Mouse (Mus musculus): ENCODE results near the gene Tmem87a. TPM values are rescaled to one million over a fixed set of nuclear protein-coding genes. Genes with fewer than 3 reads are reported as not detected.

The Tmem87a gene
- polyA plus RNA-seq, 1 experiment from 2014 or later, result 9.2 TPM

DNA sequence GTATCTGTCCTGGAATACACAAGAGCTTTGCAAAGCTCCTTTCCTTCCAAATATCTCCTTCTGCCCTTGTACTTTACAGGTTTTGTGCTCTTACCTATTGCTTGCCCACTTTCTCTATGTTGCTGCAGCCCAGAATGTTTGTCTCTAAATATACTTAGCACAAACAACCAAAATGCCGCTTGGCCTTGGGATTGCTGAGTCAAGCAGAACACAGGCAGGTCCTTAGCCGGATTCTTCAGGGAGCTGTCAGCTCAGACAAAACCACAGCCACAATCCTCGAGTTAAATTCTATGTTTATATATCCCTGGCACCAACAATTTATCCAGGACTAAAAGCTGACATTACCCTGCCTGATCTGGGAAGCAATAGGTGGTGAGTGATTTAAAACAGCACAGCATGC lies 14.5 kb downstream of the Tmem87a start:
- H3K4me1 ChIP-seq (replicated peaks; ENCODE audit: control insufficient read depth, insufficient read depth, low read length), result no peaks in the 10 kb centered on the region
- H3K27me3 ChIP-seq (replicated peaks; ENCODE audit: control insufficient read depth, insufficient read depth, low read length), result no peaks in the 10 kb centered on the region
- 82% methylated on average over 3 of the region's 3 CpGs for WGBS
- no peaks in the 10 kb centered on the region for H3K9me3 ChIP-seq (ENCODE audit: control insufficient read depth, low read length)
- H3K9ac ChIP-seq (ENCODE audit: low read depth, low read length), result no peak overlapping the region
- peaks cover 19% of the 10 kb centered on the region; the same call in 1 of the 2 replicates for H3K36me3 ChIP-seq (ENCODE audit: control insufficient read depth, insufficient read depth, low read length)
- no peak overlapping the region for H3K27ac ChIP-seq (ENCODE audit: low read depth, low read length)
- no peak overlapping the region for H3K4me3 ChIP-seq (ENCODE audit: low read depth, low read length)
- DNase-seq (ENCODE audit: low spot score) (no peak), ATAC-seq (replicated peaks; ENCODE audit: low FRiP score) (no peak)
- H3K4me2 ChIP-seq, result no peak overlapping the region

DNA sequence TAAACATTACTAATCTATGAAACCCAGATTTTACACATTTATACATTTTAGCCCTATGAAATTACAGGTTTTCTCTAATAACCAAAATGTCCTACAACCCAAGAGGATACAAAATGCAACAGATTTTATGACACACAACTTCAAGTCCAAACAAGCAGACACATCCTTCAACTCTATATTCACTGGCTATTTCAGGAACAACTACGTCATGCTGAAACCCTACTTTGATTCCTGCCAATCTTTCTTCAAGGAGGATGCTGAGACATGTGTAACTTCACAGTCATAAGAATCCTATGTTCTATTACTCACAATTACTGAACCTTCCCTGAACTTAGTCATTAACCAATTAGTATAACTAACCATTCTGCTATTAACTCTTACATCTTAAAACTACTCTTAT lies 16.6 kb downstream of the Tmem87a start:
- peaks cover 19% of the 10 kb centered on the region; the same call in 1 of the 2 replicates for H3K36me3 ChIP-seq (ENCODE audit: control insufficient read depth, insufficient read depth, low read length)
- ATAC-seq (replicated peaks; ENCODE audit: low FRiP score), result no peak
- 94% methylated on average over 1 of the region's 1 CpGs for WGBS

DNA sequence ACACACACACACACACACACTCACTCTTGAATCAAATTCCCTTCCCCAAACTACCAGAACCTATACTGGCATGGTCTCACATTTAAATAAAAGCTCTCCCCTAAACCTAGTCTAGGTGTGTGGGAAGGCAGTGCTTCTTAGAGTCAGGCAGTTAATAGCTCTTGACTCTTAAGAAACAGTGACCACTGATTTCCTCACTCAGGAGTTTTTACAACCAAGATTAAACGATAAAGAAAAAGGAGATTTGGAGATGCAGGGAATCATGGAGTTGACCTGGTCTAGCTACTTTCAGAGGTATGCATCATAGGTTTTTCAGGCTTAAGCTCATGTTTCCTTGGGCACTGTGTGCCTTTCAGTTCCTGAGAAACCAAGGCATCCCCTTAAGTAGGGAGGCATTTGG lies 17.6 kb downstream of the Tmem87a start:
- Histone ChIP-seq H3K36me3 (ENCODE audit: control insufficient read depth, insufficient read depth, low read length) (peaks cover 21% of the 10 kb centered on the region; the same call in 1 of the 2 replicates), H3K9ac (ENCODE audit: low read depth, low read length) (no peak overlapping the region), H3K4me3 (ENCODE audit: low read depth, low read length) (no peak overlapping the region), H3K4me2 (no peak overlapping the region), H3K9me3 (ENCODE audit: control insufficient read depth, low read length) (no peaks in the 10 kb centered on the region), H3K4me1 (replicated peaks; ENCODE audit: control insufficient read depth, insufficient read depth, low read length) (no peaks in the 10 kb centered on the region), H3K27me3 (replicated peaks; ENCODE audit: control insufficient read depth, insufficient read depth, low read length) (no peaks in the 10 kb centered on the region), H3K27ac (ENCODE audit: low read depth, low read length) (no peak overlapping the region)
- ATAC-seq (replicated peaks; ENCODE audit: low FRiP score), result no peak
- DNase-seq (ENCODE audit: low spot score), result no peak
- 91% methylated on average over 1 of the region's 1 CpGs for WGBS

More for the DNA sequence above, 16.6 kb downstream of the Tmem87a start:
- Histone ChIP-seq H3K9me3 (ENCODE audit: control insufficient read depth, low read length) (no peaks in the 10 kb centered on the region), H3K9ac (ENCODE audit: low read depth, low read length) (no peak overlapping the region), H3K4me1 (replicated peaks; ENCODE audit: control insufficient read depth, insufficient read depth, low read length) (no peaks in the 10 kb centered on the region), H3K4me3 (ENCODE audit: low read depth, low read length) (no peak overlapping the region), H3K27me3 (replicated peaks; ENCODE audit: control insufficient read depth, insufficient read depth, low read length) (no peaks in the 10 kb centered on the region), H3K27ac (ENCODE audit: low read depth, low read length) (no peak overlapping the region), H3K4me2 (no peak overlapping the region)
- DNase-seq (ENCODE audit: low spot score), result no peak

DNA sequence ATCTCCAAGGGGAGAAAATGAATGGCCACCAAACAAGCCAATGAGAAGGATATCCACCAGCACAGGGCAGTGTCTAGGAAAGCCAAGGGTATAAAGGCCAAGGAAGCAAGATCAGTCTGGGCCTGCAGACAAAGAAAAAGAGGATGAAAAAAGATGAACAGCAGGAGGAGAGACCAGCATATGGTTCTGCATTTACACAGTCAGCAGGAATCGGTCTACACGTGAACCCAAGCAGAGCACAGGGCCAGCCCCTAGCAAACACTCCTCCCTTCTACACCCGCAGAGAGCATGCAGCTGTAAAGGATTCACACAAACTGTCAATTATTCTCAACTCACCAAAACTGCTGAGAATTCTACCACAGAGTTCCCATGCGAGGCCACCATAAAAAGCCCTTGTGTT lies 30.1 kb downstream of the Tmem87a start:
- no peaks in the 10 kb centered on the region for H3K4me1 ChIP-seq (replicated peaks; ENCODE audit: control insufficient read depth, insufficient read depth, low read length)
- H3K9me3 ChIP-seq (ENCODE audit: control insufficient read depth, low read length), result no peaks in the 10 kb centered on the region
- ATAC-seq (replicated peaks; ENCODE audit: low FRiP score) (no peak), DNase-seq (ENCODE audit: low spot score) (no peak)
- 90% methylated on average over 4 of the region's 4 CpGs for WGBS
- H3K36me3 ChIP-seq (ENCODE audit: control insufficient read depth, insufficient read depth, low read length), result peaks cover 25% of the 10 kb centered on the region
- H3K9ac ChIP-seq (ENCODE audit: low read depth, low read length), result no peak overlapping the region
- no peak overlapping the region for H3K4me2 ChIP-seq
- H3K27ac ChIP-seq (ENCODE audit: low read depth, low read length), result no peak overlapping the region
- H3K4me3 ChIP-seq (ENCODE audit: low read depth, low read length), result no peak overlapping the region
- no peaks in the 10 kb centered on the region for H3K27me3 ChIP-seq (replicated peaks; ENCODE audit: control insufficient read depth, insufficient read depth, low read length)

DNA sequence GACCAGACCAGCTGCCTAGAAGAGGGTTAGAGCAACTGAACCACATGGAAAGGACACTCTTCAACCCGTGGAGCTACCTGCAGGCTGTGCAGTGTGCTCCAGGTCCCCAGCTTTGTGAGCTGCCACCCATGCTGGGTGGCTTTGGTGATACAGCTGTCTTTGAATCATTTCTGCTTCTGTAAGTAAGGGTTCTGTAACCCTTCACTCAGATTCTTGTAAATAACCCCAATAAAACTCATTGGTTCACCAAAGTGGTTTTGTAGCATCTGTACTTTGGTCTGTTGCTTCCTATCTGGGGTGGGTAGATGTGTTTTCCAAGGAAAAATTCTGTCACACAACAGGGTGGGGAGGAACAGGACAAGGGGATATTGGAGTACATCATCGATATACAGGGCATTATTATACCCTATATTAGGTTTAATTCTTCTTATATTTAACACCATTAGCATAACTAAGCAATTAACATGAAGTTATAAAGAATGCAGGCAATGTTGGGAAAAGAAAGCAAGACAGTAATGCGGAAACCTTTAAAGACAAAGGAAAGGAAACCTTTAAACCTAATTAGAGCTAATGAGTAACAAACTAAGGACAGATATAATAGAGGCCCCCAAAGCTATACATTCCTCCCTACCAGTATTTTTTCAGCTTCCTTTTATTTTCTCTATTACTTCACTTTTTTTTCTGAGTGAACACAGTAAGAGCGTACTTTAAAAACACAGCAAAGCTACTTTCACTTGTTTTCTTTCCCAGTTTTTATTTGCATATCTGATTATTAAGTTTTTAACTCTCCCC lies 36.3 kb downstream of the Tmem87a start:
- H3K9ac ChIP-seq (ENCODE audit: low read depth, low read length), result no peak overlapping the region
- H3K4me1 ChIP-seq (replicated peaks; ENCODE audit: control insufficient read depth, insufficient read depth, low read length), result no peaks in the 10 kb centered on the region
- peaks cover 36% of the 10 kb centered on the region for H3K36me3 ChIP-seq (ENCODE audit: control insufficient read depth, insufficient read depth, low read length)
- WGBS, result 91% methylated on average over 4 of the region's 4 CpGs
- no peak overlapping the region for H3K4me2 ChIP-seq
- no peaks in the 10 kb centered on the region for H3K9me3 ChIP-seq (ENCODE audit: control insufficient read depth, low read length)
- H3K27ac ChIP-seq (ENCODE audit: low read depth, low read length), result no peak overlapping the region
- no peak for DNase-seq (ENCODE audit: low spot score)
- no peak overlapping the region for H3K4me3 ChIP-seq (ENCODE audit: low read depth, low read length)
- ATAC-seq (replicated peaks; ENCODE audit: low FRiP score), result no peak
- no peaks in the 10 kb centered on the region for H3K27me3 ChIP-seq (replicated peaks; ENCODE audit: control insufficient read depth, insufficient read depth, low read length)

DNA sequence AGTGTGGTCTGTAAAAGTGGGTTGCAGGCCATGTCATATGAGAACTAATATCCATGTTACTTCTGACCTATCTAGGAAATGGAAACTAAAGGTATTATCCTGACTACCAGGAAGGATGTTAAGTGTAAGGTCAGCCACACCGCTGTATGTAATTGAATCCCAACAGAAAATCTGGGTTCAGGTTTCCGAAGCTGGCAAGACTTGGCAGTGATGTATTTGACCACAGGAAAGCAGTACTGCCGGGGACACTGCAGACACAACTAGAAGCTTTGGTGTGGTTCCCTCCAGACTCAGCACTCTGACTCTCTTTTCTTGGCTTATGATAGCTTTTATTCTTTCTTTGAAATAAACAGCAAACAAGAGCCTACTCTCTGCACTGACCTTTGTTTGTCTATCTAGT lies 37.4 kb downstream of the Tmem87a start:
- Histone ChIP-seq H3K4me1 (replicated peaks; ENCODE audit: control insufficient read depth, insufficient read depth, low read length) (no peaks in the 10 kb centered on the region), H3K4me3 (ENCODE audit: low read depth, low read length) (no peak overlapping the region), H3K4me2 (no peak overlapping the region), H3K9ac (ENCODE audit: low read depth, low read length) (no peak overlapping the region), H3K27me3 (replicated peaks; ENCODE audit: control insufficient read depth, insufficient read depth, low read length) (no peaks in the 10 kb centered on the region), H3K36me3 (ENCODE audit: control insufficient read depth, insufficient read depth, low read length) (peaks cover 38% of the 10 kb centered on the region), H3K9me3 (ENCODE audit: control insufficient read depth, low read length) (no peaks in the 10 kb centered on the region), H3K27ac (ENCODE audit: low read depth, low read length) (no peak overlapping the region)
- DNase-seq (ENCODE audit: low spot score) (no peak), ATAC-seq (replicated peaks; ENCODE audit: low FRiP score) (no peak)
- WGBS, result 88% methylated on average over 3 of the region's 3 CpGs

DNA sequence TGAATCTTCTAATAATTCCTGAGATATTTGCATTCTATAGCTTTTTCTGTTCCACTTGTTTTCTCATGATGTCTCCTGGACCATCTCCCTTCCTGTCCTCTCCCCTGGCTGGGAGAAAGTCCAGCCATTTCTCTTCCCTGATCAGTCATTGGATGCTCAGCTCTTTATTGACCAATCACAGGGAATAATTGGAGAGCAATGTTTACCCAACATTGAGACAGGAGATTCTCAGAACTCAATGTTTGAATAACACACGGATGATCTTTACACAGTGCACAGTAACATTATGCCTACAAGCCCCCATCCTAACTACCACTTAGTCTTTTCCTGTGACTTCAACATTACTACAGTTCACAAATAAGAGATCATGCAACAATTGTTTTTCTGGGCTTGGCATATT lies 43.5 kb downstream of the Tmem87a start:
- peaks cover 20% of the 10 kb centered on the region for H3K36me3 ChIP-seq (ENCODE audit: control insufficient read depth, insufficient read depth, low read length)
- ATAC-seq (replicated peaks; ENCODE audit: low FRiP score) (no peak), DNase-seq (ENCODE audit: low spot score) (no peak)
- WGBS, result 75% methylated on average over 1 of the region's 1 CpGs
- H3K9me3 ChIP-seq (ENCODE audit: control insufficient read depth, low read length), result no peaks in the 10 kb centered on the region
- no peaks in the 10 kb centered on the region for H3K4me1 ChIP-seq (replicated peaks; ENCODE audit: control insufficient read depth, insufficient read depth, low read length)
- no peak overlapping the region for H3K4me2 ChIP-seq
- no peak overlapping the region for H3K9ac ChIP-seq (ENCODE audit: low read depth, low read length)
- H3K4me3 ChIP-seq (ENCODE audit: low read depth, low read length), result no peak overlapping the region
- H3K27me3 ChIP-seq (replicated peaks; ENCODE audit: control insufficient read depth, insufficient read depth, low read length), result no peaks in the 10 kb centered on the region
- H3K27ac ChIP-seq (ENCODE audit: low read depth, low read length), result no peak overlapping the region

DNA sequence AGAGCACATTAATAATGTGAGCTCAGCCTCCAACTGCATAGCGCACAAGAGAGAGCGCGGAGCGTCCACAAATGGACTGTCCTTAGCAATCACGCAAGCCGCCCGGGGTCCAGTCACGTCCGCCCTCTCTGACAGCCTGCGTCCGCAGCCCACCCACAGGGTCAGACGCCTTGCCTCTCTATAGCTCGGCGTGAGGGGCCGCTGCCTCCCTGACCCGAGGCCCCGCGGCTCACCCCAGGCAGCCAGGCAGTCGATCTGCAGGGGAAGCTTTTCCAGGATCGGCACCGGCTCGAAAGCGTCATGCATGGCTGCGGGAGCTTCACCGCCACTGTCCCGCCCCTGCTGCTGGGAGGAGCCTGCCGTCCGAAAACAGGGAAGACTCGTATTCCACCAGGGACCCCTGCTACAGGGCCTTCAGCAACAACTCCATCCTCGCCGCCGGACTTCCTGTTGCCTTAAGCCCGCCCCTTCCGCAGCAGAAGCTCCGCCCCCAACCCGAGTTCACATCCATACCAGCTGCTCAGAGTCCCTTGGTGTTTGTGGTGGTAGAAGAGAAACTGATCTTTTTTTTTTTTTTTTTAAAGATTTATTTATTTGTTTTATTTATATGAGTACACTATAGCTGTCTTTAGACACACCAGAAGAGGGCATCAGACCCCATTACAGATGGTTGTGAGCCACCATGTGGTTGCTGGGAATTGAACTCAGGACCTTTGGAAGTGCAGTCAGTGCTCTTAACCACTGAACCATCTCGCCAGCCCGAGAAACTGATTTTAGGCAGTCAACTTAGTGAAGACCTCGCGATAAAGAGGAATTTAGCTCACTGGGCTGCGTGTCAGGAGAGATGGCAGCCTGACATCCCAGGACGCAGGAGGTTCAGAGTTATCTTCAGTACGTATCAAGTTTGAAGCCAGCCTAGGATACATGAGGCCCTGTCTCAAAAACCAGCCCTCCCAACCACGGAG lies 50.9 kb downstream of the Tmem87a start, which contains the start of gene Vps39:
TSS of gene Vps39 (minus strand) at position 456 of the 965 bp plus-strand sequence.
- H3K4me2 ChIP-seq, result peak within 1 kb of the TSS; percentile 87
- peak within 1 kb of the TSS; percentile 78 for H3K4me3 ChIP-seq (ENCODE audit: low read depth, low read length)
- no peaks in the 10 kb centered on the region for H3K9me3 ChIP-seq (ENCODE audit: control insufficient read depth, low read length)
- no peak within 1 kb of the TSS for H3K27ac ChIP-seq (ENCODE audit: low read depth, low read length)
- H3K36me3 ChIP-seq (ENCODE audit: control insufficient read depth, insufficient read depth, low read length), result peaks cover 13% of the 10 kb centered on the region
- H3K9ac ChIP-seq (ENCODE audit: low read depth, low read length), result peak within 1 kb of the TSS; percentile 75
- H3K4me1 ChIP-seq (replicated peaks; ENCODE audit: control insufficient read depth, insufficient read depth, low read length), result peaks cover 17% of the 10 kb centered on the region
- ATAC-seq (replicated peaks; ENCODE audit: low FRiP score), result peak; percentile 91
- H3K27me3 ChIP-seq (replicated peaks; ENCODE audit: control insufficient read depth, insufficient read depth, low read length), result no peaks in the 10 kb centered on the region
- WGBS, result 9% methylated on average over 44 of the region's 44 CpGs
- peak; percentile 88 for DNase-seq (ENCODE audit: low spot score)

Data from liver, embryonic 11.5 days (tissue).